Mouse (Mus musculus) cerebellum, adult (tissue): ENCODE results near the gene Nxpe3.
"Not testable (repeated sequence)": the region's sequence is repeated elsewhere in the genome, so short reads cannot be mapped to it uniquely, and the experiment has no call there.

Experiments
- ATAC-seq: cut with Nextera tagmentation; 2 replicates; pipeline ENCODE4 v1.9.2; 2017; ENCODE audit warnings: mild to moderate bottlenecking, moderate library complexity, mixed read lengths; ENCODE audit not compliant: insufficient number of reproducible peaks, low FRiP score, low TSS enrichment

Gene Nxpe3

GRCm38 (mm10) chr16:55891346-55891745 is 3.7 kb downstream of the Nxpe3 start:
- ATAC-seq = no peak

GRCm38 (mm10) chr16:55890346-55891136 is 4.5 kb downstream of the Nxpe3 start:
- ATAC-seq = no peak

- no peak for ATAC-seq
Measured at GRCm38 (mm10) chr16:55889451-55889850, 5.6 kb downstream of the Nxpe3 start.

- no peak for ATAC-seq
Measured at GRCm38 (mm10) chr16:55888584-55888960, 6.5 kb downstream of the Nxpe3 start.

- 0 out of 2 replicates have a peak, but pooled peaks have one; percentile 40 for ATAC-seq
Measured at GRCm38 (mm10) chr16:55887814-55888583, 7.1 kb downstream of the Nxpe3 start.

- ATAC-seq = no peak
Measured at GRCm38 (mm10) chr16:55884246-55884645, 10.8 kb downstream of the Nxpe3 start.

GRCm38 (mm10) chr16:55876025-55876424 is 19.1 kb downstream of the Nxpe3 start:
- no peak for ATAC-seq

GRCm38 (mm10) chr16:55863832-55864231 is 31.3 kb downstream of the Nxpe3 start:
- no peak for ATAC-seq

- ATAC-seq = peak; percentile 68
Measured at GRCm38 (mm10) chr16:55863149-55863815, 31.8 kb downstream of the Nxpe3 start.

GRCm38 (mm10) chr16:55861104-55861503 is 34.0 kb downstream of the Nxpe3 start:
- no peak for ATAC-seq

GRCm38 (mm10) chr16:55859421-55859820 is 35.7 kb downstream of the Nxpe3 start:
- not testable (repeated sequence) for ATAC-seq

- peak; percentile 72; the same call in 1 of the 2 replicates for ATAC-seq
Measured at GRCm38 (mm10) chr16:55858465-55858864, 36.6 kb downstream of the Nxpe3 start.

GRCm38 (mm10) chr16:55852943-55853727 is 42.0 kb downstream of the Nxpe3 start:
- ATAC-seq = peak; percentile 75

GRCm38 (mm10) chr16:55852515-55852914 is 42.6 kb downstream of the Nxpe3 start:
- no peak for ATAC-seq

- no peak for ATAC-seq
Measured at GRCm38 (mm10) chr16:55850485-55850884, 44.6 kb downstream of the Nxpe3 start.

GRCm38 (mm10) chr16:55847679-55848078 is 47.4 kb downstream of the Nxpe3 start:
- ATAC-seq = no peak

GRCm38 (mm10) chr16:55844847-55845246 is 50.2 kb downstream of the Nxpe3 start:
- no peak for ATAC-seq

GRCm38 (mm10) chr16:55843919-55844318 is 51.2 kb downstream of the Nxpe3 start:
- ATAC-seq = no peak

GRCm38 (mm10) chr16:55843134-55843533 is 52.0 kb downstream of the Nxpe3 start:
- no peak for ATAC-seq

GRCm38 (mm10) chr16:55841506-55841905 is 53.6 kb downstream of the Nxpe3 start:
- no peak for ATAC-seq
